Mouse (Mus musculus) activated CD4-positive, CD25-positive, alpha-beta regulatory T cell, adult 4 months (primary cell): Measurements from ENCODE around the gene Gm20388. TPM values are rescaled to one million over a fixed set of nuclear protein-coding genes. Genes with fewer than 3 reads are reported as not detected.
A peak's percentile ranks its signal among the peaks of the same experiment; 100 is the strongest.

Source experiments
- ATAC-seq: one replicate; pipeline ENCODE4 v1.8.0; 2017
- polyA plus RNA-seq, 2 experiments: library from polyadenylated mRNA; unstranded; fragments of 100-300 nt; shearing (Covaris generic); gene quantifications; one replicate each; pipeline ENCODE4 v1.2.1; 2017

Gm20388 gene
- polyA plus RNA-seq = 10 to 100 TPM in 1 of 2 experiments, 1 to 10 TPM in 1; 9.9 to 12.3 TPM

DNA sequence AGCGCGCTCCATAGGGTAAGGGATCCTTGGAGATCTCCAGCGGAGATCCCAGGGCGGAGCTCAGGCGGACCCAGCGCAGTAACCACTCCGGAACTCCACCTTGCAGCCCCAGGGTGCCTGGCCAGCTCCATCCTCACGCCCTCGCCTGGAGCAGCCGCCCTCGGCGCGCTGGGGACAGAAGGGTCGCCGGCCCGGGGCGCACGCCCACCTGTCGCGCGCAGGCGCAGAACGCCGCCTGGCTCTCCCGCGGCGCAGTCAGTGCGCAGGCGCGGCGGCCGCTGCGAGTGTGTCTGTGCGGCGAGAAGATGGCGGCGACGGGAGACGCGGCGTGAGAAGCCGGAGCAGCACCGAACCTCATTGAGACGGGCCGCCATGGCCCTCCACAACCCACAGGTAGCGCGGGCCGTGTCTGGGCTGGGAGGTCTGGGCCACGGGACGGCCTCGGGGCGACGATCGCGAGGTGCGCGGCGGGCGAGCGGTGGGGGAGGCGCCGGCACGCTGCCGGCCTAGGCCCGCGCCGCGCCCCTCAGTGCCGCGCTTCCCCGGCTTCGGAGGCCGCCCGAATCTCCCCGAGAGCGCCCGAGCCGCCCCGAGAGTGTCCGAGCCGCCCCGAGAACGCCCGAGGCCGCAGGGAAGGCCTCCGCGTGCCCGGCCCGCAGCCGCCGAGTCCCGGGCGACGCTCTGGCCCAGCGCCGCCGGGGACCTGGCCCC, at the start of gene Gm20388:
Gm20388 (plus strand) TSS at position 295 of the 711 bp plus-strand sequence.
- ATAC-seq = peak; percentile 86

- peak; percentile 97 for ATAC-seq
These were observed 48.8 kb upstream of the Gm20388 start, which contains the start of gene Klhl36 for GRCm38 (mm10) chr8:119861706-119862389. Klhl36 (plus strand) TSS chr8:119862266.

GRCm38 (mm10) chr8:119862390-119862734, 48.3 kb upstream of the Gm20388 start:
- ATAC-seq = no peak

GRCm38 (mm10) chr8:119862749-119863148, 47.9 kb upstream of the Gm20388 start:
- no peak for ATAC-seq

- ATAC-seq = no peak
These were observed 41.0 kb upstream of the Gm20388 start for GRCm38 (mm10) chr8:119869616-119870015.

DNA sequence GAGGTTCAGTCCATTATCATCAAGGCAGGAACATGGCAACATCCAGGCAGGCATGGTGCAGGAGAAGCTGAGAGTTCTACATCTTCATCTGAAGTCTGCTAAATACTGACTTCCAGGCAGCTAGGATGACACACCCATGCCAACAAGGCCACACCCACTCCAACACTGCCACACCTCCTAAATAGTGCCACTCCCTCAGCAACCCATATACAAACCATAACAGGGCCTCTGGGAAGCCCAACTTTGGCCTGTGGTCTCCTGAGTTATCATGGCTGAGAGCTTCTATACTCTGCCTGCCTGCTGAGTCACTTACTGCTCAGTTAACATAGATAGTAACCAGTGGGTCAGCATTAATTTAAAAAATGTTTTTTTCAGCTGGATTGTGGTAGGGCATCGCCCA, 37.5 kb upstream of the Gm20388 start:
- ATAC-seq = no peak

DNA sequence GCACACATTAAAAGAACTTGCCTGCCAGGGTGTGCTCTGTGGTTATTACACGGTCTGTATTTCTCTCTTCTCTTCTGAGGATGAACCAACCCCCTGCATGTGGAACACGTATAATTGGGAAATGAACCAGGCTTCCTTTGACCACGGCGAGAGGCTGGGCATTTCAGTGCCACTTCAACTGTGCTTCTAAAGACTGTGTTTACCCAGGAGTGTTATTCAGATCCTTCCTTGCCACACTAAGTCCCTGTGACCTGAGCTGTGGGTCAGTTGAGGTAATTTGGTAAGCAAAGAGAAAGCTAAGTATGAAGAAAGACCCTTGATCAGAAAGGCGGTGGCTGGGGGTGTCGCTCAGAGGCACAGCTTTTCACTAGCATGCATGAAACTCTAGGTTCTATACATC, 29.3 kb upstream of the Gm20388 start:
- ATAC-seq = no peak

DNA sequence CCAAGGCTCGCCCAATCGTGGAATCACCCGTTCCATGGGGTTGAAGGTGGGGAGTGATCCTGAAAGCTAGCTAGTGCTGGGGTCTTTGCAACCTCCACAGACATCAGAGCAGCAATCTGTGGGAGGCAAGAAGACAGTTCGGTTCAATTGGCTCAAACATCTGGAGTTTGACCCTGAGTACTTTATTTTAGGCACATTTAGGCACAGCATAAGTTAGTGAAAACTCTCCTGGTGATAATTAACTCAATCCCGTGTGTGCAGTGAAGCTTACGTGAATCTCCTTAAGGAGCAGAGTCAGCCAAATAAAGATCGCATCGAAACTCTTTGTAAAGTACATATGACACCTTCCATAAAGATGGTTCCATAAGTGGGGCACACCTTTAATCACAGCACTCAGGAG, 28.7 kb upstream of the Gm20388 start:
- no peak for ATAC-seq

- ATAC-seq = no peak
These were observed 27.4 kb upstream of the Gm20388 start for GRCm38 (mm10) chr8:119883281-119883680.

GRCm38 (mm10) chr8:119885612-119886011, 25.0 kb upstream of the Gm20388 start:
- ATAC-seq = no peak

GRCm38 (mm10) chr8:119887130-119887529, 23.5 kb upstream of the Gm20388 start:
- no peak for ATAC-seq

GRCm38 (mm10) chr8:119888012-119888411, 22.6 kb upstream of the Gm20388 start:
- ATAC-seq = no peak

- ATAC-seq = no peak
These were observed 13.6 kb upstream of the Gm20388 start for GRCm38 (mm10) chr8:119897069-119897468.

DNA sequence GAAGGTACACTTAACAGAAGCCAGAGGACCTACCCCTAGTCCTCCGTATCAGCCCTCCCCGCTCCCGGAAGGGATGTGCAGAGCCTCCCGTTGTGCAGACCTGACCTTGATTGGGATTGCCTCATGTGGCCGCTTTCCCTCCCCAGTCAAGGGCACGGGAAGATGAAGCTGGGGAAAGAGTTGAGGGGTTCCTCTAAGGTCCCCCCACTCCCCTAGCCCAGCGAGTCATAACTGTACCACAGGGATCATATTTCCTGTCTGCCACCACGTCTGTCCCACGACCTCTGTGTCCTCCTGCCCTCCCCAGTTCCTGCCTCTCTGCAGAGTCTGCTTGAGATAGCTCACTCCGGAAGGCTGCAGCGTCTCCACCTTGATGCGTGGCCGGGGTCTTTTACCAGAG, 12.7 kb upstream of the Gm20388 start:
- peak; percentile 80 for ATAC-seq

- ATAC-seq = no peak
These were observed 9.3 kb upstream of the Gm20388 start for GRCm38 (mm10) chr8:119901349-119901748.

DNA sequence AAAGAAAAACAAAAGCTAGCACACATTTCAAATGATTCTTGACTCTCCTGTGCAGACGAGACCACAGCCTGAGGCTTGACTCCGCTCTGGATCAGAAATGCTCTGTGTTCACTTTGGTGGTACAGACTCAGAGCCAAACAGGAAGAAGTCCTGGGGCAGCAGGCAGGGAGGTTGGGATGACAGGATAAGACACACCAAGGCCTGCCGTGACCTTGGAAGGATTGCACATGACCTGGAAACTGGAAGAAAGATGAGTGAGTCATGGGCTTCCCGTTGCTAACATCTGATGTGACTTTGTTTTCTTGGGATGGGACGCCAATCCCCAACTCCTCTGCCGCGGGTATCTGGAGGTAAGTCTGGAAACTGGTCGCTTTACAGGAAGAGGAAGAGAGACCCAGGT, 8.7 kb upstream of the Gm20388 start:
- ATAC-seq = no peak

DNA sequence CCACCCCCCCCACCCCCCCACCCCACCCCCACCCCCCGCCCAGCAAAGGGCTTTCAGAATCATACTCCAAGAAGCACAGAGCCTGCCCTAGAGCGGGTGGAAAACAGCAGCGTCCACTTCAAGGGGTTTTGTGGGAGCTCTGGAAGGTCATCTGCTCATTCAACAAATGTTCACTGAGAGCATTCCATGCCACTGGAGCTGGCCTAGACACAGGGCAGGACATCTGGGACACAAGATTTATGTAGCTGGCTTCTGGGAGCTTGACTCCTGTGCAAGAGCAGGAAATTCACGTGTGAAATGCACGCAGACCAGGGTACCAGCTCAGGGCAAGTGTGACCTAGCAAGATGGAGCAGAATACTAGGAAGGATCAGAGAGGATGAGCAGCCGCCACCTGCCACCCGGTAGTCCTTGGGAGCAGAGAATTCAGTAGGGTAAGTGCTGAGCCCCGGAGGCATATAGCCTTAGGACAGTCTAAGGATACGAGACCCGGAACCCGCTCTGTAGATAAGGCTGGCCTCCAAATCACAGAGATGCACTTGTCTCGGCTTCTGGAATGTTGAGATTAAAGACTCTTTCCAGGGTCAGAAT, 6.2 kb upstream of the Gm20388 start:
- no peak for ATAC-seq

DNA sequence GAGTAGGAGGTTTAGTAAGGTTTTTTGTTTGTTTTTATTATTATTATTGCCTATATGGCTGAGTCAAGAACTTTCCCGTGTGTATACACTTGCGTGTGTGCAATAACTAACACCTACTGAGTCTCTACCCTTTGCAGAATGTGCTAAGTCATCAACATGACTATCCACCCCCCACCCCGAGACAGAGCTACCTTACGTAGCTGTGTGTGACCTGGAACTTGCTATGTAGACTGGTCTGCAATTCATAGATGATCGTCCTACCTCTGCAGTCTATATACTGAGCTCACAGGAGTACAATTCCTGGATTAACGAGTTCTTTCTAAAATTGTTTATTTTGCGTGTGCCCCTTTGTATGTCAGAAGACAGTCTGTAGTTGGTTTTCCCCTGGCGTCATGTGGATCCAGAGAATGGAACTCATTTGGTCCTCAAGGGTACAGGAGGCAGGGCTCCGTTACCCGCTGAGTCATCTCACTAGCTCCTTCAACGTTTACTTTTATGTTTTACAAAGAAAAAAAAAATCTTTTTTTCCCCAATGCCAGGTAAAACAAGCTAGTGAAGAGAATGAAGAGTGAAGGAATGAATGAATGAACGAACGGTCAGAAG, 596 bp upstream of the Gm20388 start, which contains the start of gene Usp10:
Usp10 (plus strand) TSS at position 417 of the 603 bp plus-strand sequence.
- peak; percentile 26 for ATAC-seq

GRCm38 (mm10) chr8:119911258-119911962, 769 bp downstream of the Gm20388 start:
- ATAC-seq = no peak

DNA sequence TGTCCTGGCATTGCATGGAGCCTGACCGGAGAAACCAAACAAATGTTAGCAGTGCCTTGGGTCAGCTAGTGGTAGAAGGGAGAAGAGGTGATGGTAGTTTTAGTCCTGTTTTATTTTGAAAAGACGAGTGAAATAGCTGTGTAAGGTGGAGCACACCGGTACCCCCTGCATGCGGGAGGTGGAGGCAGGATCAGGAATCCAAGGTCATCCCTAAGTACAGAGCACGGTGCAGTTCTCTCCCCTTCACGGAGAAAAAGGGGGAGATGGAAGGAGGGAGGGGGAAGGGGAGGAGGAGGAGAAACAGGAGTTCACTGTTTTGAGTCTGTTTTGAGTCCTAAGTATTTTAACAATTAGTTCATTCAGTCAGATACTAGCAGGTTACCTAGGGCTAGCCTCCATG, 2.0 kb downstream of the Gm20388 start:
- no peak for ATAC-seq

GRCm38 (mm10) chr8:119913181-119913580, 2.5 kb downstream of the Gm20388 start:
- no peak for ATAC-seq

DNA sequence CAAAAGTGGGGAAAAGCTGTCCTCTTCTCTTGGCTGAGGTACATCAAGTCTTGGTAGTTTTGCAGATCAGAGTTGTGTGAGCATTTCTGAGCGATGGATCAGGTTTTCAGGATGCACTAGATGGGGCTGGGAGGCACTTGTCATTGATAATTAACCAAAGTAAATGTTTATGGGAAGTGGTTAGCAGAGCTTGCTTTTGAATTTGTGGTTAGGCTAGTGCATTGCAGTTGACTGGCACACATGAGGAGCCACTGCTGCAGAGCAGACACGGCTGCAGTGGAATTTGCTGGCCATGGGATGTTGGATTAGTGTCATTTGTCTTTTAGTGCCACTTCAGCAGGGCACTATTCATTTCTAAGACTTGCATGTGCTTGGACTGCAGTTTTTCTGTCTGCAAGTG, 3.5 kb downstream of the Gm20388 start:
- peak; percentile 33 for ATAC-seq

DNA sequence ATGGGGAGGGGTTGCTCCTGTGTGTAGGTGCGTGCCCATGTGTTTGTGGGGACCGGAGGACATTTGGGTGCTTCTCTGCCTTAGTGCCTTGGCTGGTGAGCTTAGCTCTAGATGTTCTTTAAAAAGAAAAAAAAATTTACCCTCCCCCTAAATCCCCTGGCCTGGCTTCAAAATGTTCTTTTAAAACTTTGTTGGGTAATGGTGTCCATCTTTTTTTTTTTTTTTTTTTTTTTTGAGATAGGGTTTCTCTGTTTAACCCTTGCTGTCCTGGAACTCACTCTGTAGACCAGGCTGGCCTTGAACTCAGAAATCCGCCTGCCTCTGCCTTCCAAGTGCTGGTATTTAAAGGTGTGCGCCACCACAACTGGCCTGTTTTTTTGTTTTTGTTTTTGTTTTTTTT, 4.7 kb downstream of the Gm20388 start:
- no peak for ATAC-seq
